Mouse (Mus musculus) testis, adult 2 months (tissue): Measurements from ENCODE around the gene Tcam1.
"Not testable (repeated sequence)": the region's sequence is repeated elsewhere in the genome, so short reads cannot be mapped to it uniquely, and the experiment has no call there.

ENCODE experiments used
- CTCF ChIP-seq: fragments of 200-500 bp; IDR thresholded peaks from 2 replicates; pipeline ENCODE4 v1.5.1; 2012; ENCODE audit warnings: low read depth, mild to moderate bottlenecking, inconsistent platforms, low read length, moderate library complexity; ENCODE audit not compliant: control insufficient read depth, insufficient read depth, insufficient replicate concordance
- POLR2A ChIP-seq: fragments of 200-500 bp; IDR thresholded peaks from 2 replicates; pipeline ENCODE4 v1.6.1; 2012; ENCODE audit warnings: low read depth, mild to moderate bottlenecking, inconsistent platforms, low read length, moderate library complexity; ENCODE audit not compliant: control insufficient read depth

DNA sequence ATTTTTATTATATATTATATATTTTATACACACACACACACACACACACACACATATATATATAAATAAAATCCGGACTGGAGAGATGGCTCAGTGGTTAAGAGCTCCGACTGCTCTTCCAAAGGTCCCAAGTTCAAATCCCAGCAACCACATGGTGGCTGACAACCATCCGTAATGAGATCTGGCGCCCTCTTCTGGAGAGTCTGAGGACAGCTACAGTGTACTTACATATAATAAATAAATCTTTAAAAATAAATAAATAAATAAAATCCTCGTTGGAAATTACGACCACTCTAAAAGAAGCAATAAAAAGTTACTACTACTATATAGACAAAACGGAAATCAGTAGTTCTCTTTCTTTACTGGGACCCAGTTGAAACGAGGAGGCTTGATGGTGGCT lies 42.5 kb upstream of the Tcam1 start:
- TF ChIP-seq POLR2A, CTCF: not testable (repeated sequence)
